Mouse (Mus musculus) urinary bladder, postnatal 4 days (tissue): ENCODE results near the gene Atp9a.
"Not testable (repeated sequence)": the region's sequence is repeated elsewhere in the genome, so short reads cannot be mapped to it uniquely, and the experiment has no call there.

Experiments
- DNase-seq, 2 experiments: peaks; one replicate each; pipeline ENCODE4 v3.0.0; 2021 to 2022; ENCODE audit warnings: low spot score in 2 of 2

Gene Atp9a

GRCm38 (mm10) chr2:168742059-168742627 lies at the start of gene Atp9a:
Gene Atp9a (minus strand): TSS chr2:168742409.
- peak in 1 of 2 experiments; percentile 60 for DNase-seq

GRCm38 (mm10) chr2:168791115-168791802 lies 49.0 kb upstream of the Atp9a start:
- DNase-seq: no peak

- no peak for DNase-seq
Measured at GRCm38 (mm10) chr2:168786174-168786573, 44.0 kb upstream of the Atp9a start.

GRCm38 (mm10) chr2:168780596-168780995 lies 38.4 kb upstream of the Atp9a start:
- DNase-seq: no peak

GRCm38 (mm10) chr2:168780024-168780423 lies 37.8 kb upstream of the Atp9a start:
- no peak for DNase-seq

GRCm38 (mm10) chr2:168777481-168777880 lies 35.3 kb upstream of the Atp9a start:
- no peak for DNase-seq

- DNase-seq: no peak
Measured at GRCm38 (mm10) chr2:168776238-168776637, 34.0 kb upstream of the Atp9a start.

- DNase-seq: no peak
Measured at GRCm38 (mm10) chr2:168769259-168769658, 27.1 kb upstream of the Atp9a start.

- no peak for DNase-seq
Measured at GRCm38 (mm10) chr2:168767582-168767981, 25.4 kb upstream of the Atp9a start, which contains the start of gene Sall4. Gene Sall4 (minus strand): TSS chr2:168767943.

- DNase-seq: no peak
Measured at GRCm38 (mm10) chr2:168766538-168767361, 24.5 kb upstream of the Atp9a start.

GRCm38 (mm10) chr2:168765696-168766537 lies 23.7 kb upstream of the Atp9a start:
- no peak for DNase-seq

GRCm38 (mm10) chr2:168765065-168765681 lies 23.0 kb upstream of the Atp9a start:
- DNase-seq: peak in 1 of 2 experiments; percentile 36

- no peak for DNase-seq
Measured at GRCm38 (mm10) chr2:168764460-168764867, 22.3 kb upstream of the Atp9a start.

GRCm38 (mm10) chr2:168763785-168764184 lies 21.6 kb upstream of the Atp9a start:
- DNase-seq: no peak

- DNase-seq: no peak
Measured at GRCm38 (mm10) chr2:168762411-168762815, 20.2 kb upstream of the Atp9a start.

- no peak for DNase-seq
Measured at GRCm38 (mm10) chr2:168761954-168762353, 19.7 kb upstream of the Atp9a start.

GRCm38 (mm10) chr2:168761141-168761540 lies 18.9 kb upstream of the Atp9a start:
- DNase-seq: no peak

GRCm38 (mm10) chr2:168744406-168744805 lies 2.2 kb upstream of the Atp9a start:
- not testable (repeated sequence) for DNase-seq

GRCm38 (mm10) chr2:168742649-168743048 lies 440 bp upstream of the Atp9a start:
- no peak for DNase-seq

- DNase-seq: peak; percentile 74 to 80
Measured at GRCm38 (mm10) chr2:168741273-168742058, 743 bp downstream of the Atp9a start.
